Mouse (Mus musculus): Measurements from ENCODE around the gene Banp.
A peak's percentile ranks its signal among the peaks of the same experiment; 100 is the strongest.

GRCm38 (mm10) chr8:121913378-121913777, 36.2 kb upstream of the Banp start:
- TF ChIP-seq NRF1 (IDR thresholded peaks at IDR 0.05; ENCODE audit: low read depth, low read length) (no peak), CTCF (conservative IDR thresholded peaks at IDR 0.05 in 1 of 2, IDR thresholded peaks at IDR 0.05 in 1 of 2; ENCODE audit: low read depth in 2 of 2, low read length in 2 of 2) (no peak; a peak in 1 of 4 replicates), EP300 (IDR thresholded peaks at IDR 0.05; ENCODE audit: low read length) (peak; percentile 57), POLR2A (IDR thresholded peaks at IDR 0.05; ENCODE audit: low read depth, low read length) (no peak), MAZ (IDR thresholded peaks at IDR 0.05; ENCODE audit: low read depth, low read length) (no peak), ZNF384 (IDR thresholded peaks at IDR 0.05; ENCODE audit: low read depth, low read length) (no peak)
